Mouse (Mus musculus) kidney, adult 2 months (tissue): ENCODE measurements around the gene Serpinf1. TPM values are rescaled to one million over a fixed set of nuclear protein-coding genes. Genes with fewer than 3 reads are reported as not detected.
A peak's percentile ranks its signal among the peaks of the same experiment; 100 is the strongest.

Source experiments
- DNase-seq: peaks from one replicate; pipeline ENCODE4 v3.0.0; 2021
- H3K27ac ChIP-seq: fragments of 200-500 bp; 2 replicates; pipeline ENCODE4 v1.5.1; 2012; ENCODE audit warnings: low read depth, low read length, control low read depth, inconsistent platforms; ENCODE audit not compliant: insufficient read depth
- H3K27me3 ChIP-seq: fragments of 200-500 bp; replicated peaks from 2 replicates; pipeline ENCODE4 v1.6.1; 2012; ENCODE audit warnings: mild to moderate bottlenecking, moderate library complexity, low read length, inconsistent platforms; ENCODE audit not compliant: control insufficient read depth, insufficient read depth
- H3K36me3 ChIP-seq: fragments of 200-500 bp; 2 replicates; pipeline ENCODE4 v1.6.1; 2012; ENCODE audit warnings: mild to moderate bottlenecking, moderate library complexity, low read length, inconsistent platforms; ENCODE audit not compliant: control insufficient read depth, insufficient read depth
- H3K4me1 ChIP-seq: fragments of 200-500 bp; 2 replicates; pipeline ENCODE4 v1.6.1; 2011; ENCODE audit warnings: low read length; ENCODE audit not compliant: control insufficient read depth, insufficient read depth
- H3K4me3 ChIP-seq: fragments of 200-500 bp; 2 replicates; pipeline ENCODE4 v1.5.1; 2011; ENCODE audit warnings: mild to moderate bottlenecking, low read depth, low read length, control low read depth; ENCODE audit not compliant: insufficient read depth
- CTCF ChIP-seq: fragments of 200-500 bp; conservative IDR thresholded peaks from 2 replicates; pipeline ENCODE4 v1.5.1; 2011; ENCODE audit warnings: low read depth, mild to moderate bottlenecking, control low read depth, low read length, moderate library complexity, mixed read lengths; ENCODE audit not compliant: insufficient read depth, insufficient read length
- POLR2A ChIP-seq: fragments of 200-500 bp; IDR thresholded peaks from one replicate; pipeline ENCODE4 v1.6.1; 2011; ENCODE audit warnings: low read depth, low read length, control low read depth
- WGBS: fragments of 180-500 bp; shearing (Covaris S2); methylation state at CpG from one replicate; pipeline ENCODE4 v1.1.7; 2018; 5-methylcytosine and 5-hydroxymethylcytosine counted together
- polyA plus RNA-seq: library from polyadenylated mRNA; depleted of rRNA; stranded (reverse); fragments of >200 nt; gene quantifications from 2 replicates; pipeline ENCODE4 v1.2.3, GENCODE M21; 2012

Serpinf1 gene
- polyA plus RNA-seq, 1 experiment, result 17.2 TPM

DNA sequence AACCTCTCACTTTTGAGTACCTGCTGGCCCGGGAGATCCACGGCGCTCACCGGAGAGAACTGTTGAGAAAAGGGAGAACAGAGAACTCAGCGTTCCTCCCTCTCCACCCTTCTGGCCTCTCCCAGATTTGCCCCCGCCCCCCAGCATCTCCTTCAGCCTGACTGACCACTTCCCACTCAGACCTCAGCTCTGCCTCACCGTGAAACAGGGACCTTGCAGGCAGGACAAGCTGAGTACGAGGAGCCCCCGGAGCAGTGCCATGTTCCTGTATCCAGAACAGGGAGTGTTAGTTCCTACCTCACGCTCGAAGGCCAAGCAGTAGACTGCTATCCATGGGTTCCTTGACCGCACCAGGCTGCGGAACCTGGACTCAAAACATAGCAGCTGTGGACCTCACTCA, 15.7 kb upstream of the Serpinf1 start:
- no peak overlapping the region for H3K27ac ChIP-seq
- H3K27me3 ChIP-seq, result no peaks in the 10 kb centered on the region
- peak overlapping the region; percentile 15 for H3K4me3 ChIP-seq
- 77% methylated on average over 13 of the region's 13 CpGs for WGBS
- H3K36me3 ChIP-seq, result no peaks in the 10 kb centered on the region; the same call in 1 of the 2 replicates
- no peak for DNase-seq
- H3K4me1 ChIP-seq, result peaks cover 19% of the 10 kb centered on the region
- TF ChIP-seq POLR2A, result no peak

DNA sequence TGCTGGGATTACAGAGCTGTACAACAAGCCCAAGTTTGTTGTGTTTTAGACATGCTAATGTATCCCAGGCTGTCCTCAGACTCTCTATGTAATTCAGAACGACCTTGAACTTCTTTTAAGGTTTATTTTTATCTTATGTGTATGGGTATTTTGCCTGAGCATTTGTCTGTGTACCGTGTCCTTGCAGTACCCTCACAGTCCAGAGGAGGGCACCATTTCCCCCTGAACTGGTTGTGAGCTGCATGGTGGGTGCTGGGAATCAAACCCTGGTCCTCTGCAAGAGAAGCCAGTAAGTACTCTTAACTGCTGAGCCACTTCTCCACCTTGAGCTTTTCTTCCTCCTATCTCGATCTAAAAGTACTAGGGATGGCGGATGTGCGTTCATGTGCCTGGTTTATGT, 11.6 kb upstream of the Serpinf1 start:
- Histone ChIP-seq H3K27ac (no peak overlapping the region), H3K4me1 (no peaks in the 10 kb centered on the region), H3K27me3 (no peaks in the 10 kb centered on the region), H3K36me3 (no peaks in the 10 kb centered on the region; the same call in none of the 2 replicates), H3K4me3 (no peak overlapping the region)
- TF ChIP-seq CTCF (peak; percentile 44; the same call in 1 of the 2 replicates), POLR2A (no peak)
- no peak for DNase-seq
- WGBS, result 90% methylated on average over 5 of the region's 5 CpGs

DNA sequence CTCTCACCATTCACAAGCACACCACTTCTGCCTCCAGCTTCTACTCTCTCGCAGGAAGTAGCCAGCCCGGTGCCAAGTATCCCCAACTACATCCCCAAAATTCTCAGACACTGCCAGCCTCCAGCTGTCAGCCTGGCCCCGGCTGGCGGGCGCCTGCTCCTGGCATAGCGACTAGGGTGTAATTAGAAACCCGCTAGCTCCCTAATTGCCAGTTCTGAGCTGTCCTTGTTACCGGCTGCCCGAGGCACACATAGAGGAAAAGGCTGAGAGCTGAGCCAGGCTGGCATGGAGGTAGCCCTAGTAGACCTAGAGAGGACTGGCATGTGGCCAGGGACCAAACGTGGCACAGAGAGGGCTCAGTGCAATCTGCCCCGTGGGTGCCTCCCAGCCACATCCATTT, 8.8 kb upstream of the Serpinf1 start:
- Histone ChIP-seq H3K27ac (no peak overlapping the region), H3K4me1 (no peaks in the 10 kb centered on the region), H3K27me3 (no peaks in the 10 kb centered on the region), H3K36me3 (no peaks in the 10 kb centered on the region; the same call in none of the 2 replicates), H3K4me3 (no peak overlapping the region)
- WGBS, result 49% methylated on average over 11 of the region's 11 CpGs
- TF ChIP-seq POLR2A, result no peak
- TF ChIP-seq CTCF, result no peak
- peak; percentile 61 for DNase-seq

DNA sequence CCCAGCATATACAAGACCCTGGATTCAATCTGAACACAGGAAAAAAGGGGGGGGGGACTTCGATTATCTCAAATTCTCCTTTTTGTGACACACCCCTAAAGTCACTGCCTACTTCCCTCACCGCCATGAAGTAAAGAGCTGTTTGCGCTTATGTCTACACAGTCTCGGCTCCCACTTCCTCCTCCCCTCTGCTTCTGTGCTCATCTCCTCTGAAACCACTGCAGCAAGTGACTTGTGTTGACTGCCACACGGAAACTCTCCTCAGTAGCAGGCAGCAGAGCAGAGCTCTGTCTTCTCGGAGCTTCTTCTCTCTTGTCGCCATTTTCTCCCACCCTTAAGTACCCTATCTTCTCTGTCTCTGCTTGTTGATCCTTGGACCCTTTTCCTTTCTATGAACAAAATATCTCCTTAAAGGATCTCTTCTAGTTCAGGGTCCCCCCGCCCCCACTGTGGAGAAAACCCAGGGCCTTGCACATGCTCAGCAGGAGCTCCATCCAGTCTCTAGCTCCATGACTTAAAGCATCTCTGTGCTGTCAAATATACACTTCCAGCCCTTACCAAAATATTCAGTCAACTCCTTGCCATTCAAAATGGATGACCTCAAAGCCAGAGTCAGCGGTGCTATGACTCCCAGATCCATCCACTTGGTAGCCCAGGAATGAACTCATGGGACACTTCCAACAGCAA, 6.7 kb upstream of the Serpinf1 start:
- H3K4me1 ChIP-seq, result no peaks in the 10 kb centered on the region
- DNase-seq, result no peak
- no peak overlapping the region for H3K27ac ChIP-seq
- 77% methylated on average over 9 of the region's 9 CpGs for WGBS
- TF ChIP-seq CTCF (no peak), POLR2A (no peak)
- H3K27me3 ChIP-seq, result no peaks in the 10 kb centered on the region
- H3K36me3 ChIP-seq, result no peaks in the 10 kb centered on the region; the same call in 1 of the 2 replicates
- no peak overlapping the region for H3K4me3 ChIP-seq

DNA sequence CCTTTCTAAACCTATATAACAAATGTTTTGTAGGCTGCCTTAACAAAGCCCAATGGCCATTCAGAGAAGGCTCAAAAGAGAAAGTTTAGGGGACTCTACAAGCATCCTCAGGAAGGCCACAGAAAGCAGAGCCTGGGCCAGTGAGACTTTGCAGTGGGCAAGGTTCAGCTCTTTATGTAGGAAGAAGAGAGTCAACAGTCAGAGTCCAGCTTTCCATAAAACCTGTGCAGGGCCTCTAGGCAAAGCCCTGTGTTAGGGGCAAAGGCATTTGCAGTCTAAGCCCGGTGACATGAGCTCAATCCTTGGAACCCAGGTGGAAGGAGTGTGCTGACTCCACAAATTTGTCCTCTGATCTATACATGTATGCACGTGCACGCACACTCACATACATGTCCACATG, 2.0 kb upstream of the Serpinf1 start:
- Histone ChIP-seq H3K27ac (no peak overlapping the region), H3K4me3 (no peak overlapping the region), H3K36me3 (no peaks in the 10 kb centered on the region), H3K27me3 (no peaks in the 10 kb centered on the region), H3K4me1 (no peaks in the 10 kb centered on the region)
- no peak for DNase-seq
- no peak for TF ChIP-seq POLR2A
- no peak for TF ChIP-seq CTCF
- WGBS, result 86% methylated on average over 3 of the region's 3 CpGs

DNA sequence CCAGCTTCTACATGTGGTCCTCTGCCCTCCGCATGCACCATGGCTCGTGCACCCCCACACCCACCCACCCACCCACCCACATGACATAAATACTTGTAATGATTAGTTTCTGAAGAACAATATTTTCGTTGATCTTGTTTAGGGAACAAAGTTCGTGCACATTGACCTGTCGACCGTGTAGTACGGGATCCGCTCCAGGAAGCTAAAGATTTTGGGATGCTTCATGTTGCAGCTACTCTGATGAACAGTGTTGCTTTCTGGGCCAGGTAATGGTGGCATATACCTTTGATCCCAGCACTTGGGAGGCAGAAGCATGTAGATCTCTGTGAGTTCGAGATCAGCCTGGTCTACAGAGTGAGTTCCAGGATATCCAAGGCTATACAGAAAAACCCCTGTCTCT, 1.5 kb upstream of the Serpinf1 start:
- 79% methylated on average over 9 of the region's 9 CpGs for WGBS
- H3K27ac ChIP-seq, result no peak overlapping the region
- H3K4me1 ChIP-seq, result no peaks in the 10 kb centered on the region
- TF ChIP-seq POLR2A (no peak), CTCF (no peak)
- no peak overlapping the region for H3K4me3 ChIP-seq
- no peaks in the 10 kb centered on the region for H3K27me3 ChIP-seq
- DNase-seq, result no peak
- H3K36me3 ChIP-seq, result no peaks in the 10 kb centered on the region

DNA sequence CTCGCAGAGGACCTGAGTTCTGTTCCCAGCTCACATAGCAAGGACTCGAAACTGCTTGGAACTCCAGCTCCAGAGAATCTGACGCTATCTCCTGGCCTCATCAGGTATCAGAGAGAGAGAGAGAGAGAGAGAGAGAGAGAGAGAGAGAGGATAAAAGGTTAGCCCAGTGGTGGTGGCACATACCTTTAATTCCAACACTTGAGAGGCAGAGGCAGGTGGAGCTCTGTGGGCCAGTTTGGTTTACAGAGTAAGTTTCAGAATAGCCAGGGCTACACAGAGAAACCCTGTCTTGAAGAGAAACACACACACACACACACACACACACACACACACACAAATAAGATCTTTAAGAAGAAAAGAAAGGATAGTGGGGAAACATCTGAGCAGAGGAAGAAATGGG, 590 bp upstream of the Serpinf1 start:
- no peak overlapping the region for H3K4me3 ChIP-seq
- no peaks in the 10 kb centered on the region for H3K27me3 ChIP-seq
- H3K36me3 ChIP-seq, result no peaks in the 10 kb centered on the region
- H3K4me1 ChIP-seq, result no peaks in the 10 kb centered on the region
- H3K27ac ChIP-seq, result no peak overlapping the region
- no peak for DNase-seq
- TF ChIP-seq CTCF (no peak), POLR2A (no peak)
- 85% methylated on average over 3 of the region's 3 CpGs for WGBS
